Mouse (Mus musculus) ovary, postnatal 10 days (tissue): Measurements from ENCODE around the gene Bspry.
"Not testable (repeated sequence)": the region's sequence is repeated elsewhere in the genome, so short reads cannot be mapped to it uniquely, and the experiment has no call there.

Experiments
- DNase-seq: peaks from one replicate; pipeline ENCODE4 v3.0.0; 2022; ENCODE audit warnings: low spot score

Bspry gene

GRCm38 (mm10) chr4:62479937-62480708 lies at the start of gene Bspry:
Gene Bspry (plus strand): TSS chr4:62480053.
- DNase-seq, result no peak

- no peak for DNase-seq
Measured at GRCm38 (mm10) chr4:62430678-62431077, 49.2 kb upstream of the Bspry start.

GRCm38 (mm10) chr4:62431522-62431921 lies 48.3 kb upstream of the Bspry start:
- DNase-seq, result no peak

GRCm38 (mm10) chr4:62433939-62434870 lies 45.6 kb upstream of the Bspry start:
- DNase-seq, result no peak

- no peak for DNase-seq
Measured at GRCm38 (mm10) chr4:62435081-62435480, 44.8 kb upstream of the Bspry start, which contains the start of gene Rnf183. Gene Rnf183 (minus strand): TSS chr4:62435252.

- no peak for DNase-seq
Measured at GRCm38 (mm10) chr4:62437256-62437778, 42.5 kb upstream of the Bspry start.

- DNase-seq, result no peak
Measured at GRCm38 (mm10) chr4:62437871-62438270, 42.0 kb upstream of the Bspry start.

- no peak for DNase-seq
Measured at GRCm38 (mm10) chr4:62439793-62440192, 40.1 kb upstream of the Bspry start.

GRCm38 (mm10) chr4:62440544-62440943 lies 39.3 kb upstream of the Bspry start:
- DNase-seq, result no peak

GRCm38 (mm10) chr4:62440986-62441385 lies 38.9 kb upstream of the Bspry start:
- no peak for DNase-seq

- no peak for DNase-seq
Measured at GRCm38 (mm10) chr4:62454995-62455394, 24.9 kb upstream of the Bspry start.

GRCm38 (mm10) chr4:62459081-62459480 lies 20.8 kb upstream of the Bspry start:
- DNase-seq, result no peak

- no peak for DNase-seq
Measured at GRCm38 (mm10) chr4:62460348-62460747, 19.5 kb upstream of the Bspry start.

GRCm38 (mm10) chr4:62463124-62463523 lies 16.7 kb upstream of the Bspry start:
- DNase-seq, result no peak

- DNase-seq, result no peak
Measured at GRCm38 (mm10) chr4:62468158-62468557, 11.7 kb upstream of the Bspry start.

- peak; percentile 75 for DNase-seq
Measured at GRCm38 (mm10) chr4:62470598-62471051, 9.2 kb upstream of the Bspry start, which contains the start of gene Wdr31. Gene Wdr31 (minus strand): TSS chr4:62470896.

GRCm38 (mm10) chr4:62472071-62472470 lies 7.8 kb upstream of the Bspry start:
- no peak for DNase-seq

GRCm38 (mm10) chr4:62475131-62475530 lies 4.7 kb upstream of the Bspry start:
- DNase-seq, result no peak

GRCm38 (mm10) chr4:62475793-62476192 lies 4.1 kb upstream of the Bspry start:
- no peak for DNase-seq

- no peak for DNase-seq
Measured at GRCm38 (mm10) chr4:62477542-62478244, 2.2 kb upstream of the Bspry start.

GRCm38 (mm10) chr4:62479593-62479936 lies 288 bp upstream of the Bspry start:
- not testable (repeated sequence) for DNase-seq
